9 mouse cellular contexts compared by ENCODE assay signal in the genomic region with DNA sequence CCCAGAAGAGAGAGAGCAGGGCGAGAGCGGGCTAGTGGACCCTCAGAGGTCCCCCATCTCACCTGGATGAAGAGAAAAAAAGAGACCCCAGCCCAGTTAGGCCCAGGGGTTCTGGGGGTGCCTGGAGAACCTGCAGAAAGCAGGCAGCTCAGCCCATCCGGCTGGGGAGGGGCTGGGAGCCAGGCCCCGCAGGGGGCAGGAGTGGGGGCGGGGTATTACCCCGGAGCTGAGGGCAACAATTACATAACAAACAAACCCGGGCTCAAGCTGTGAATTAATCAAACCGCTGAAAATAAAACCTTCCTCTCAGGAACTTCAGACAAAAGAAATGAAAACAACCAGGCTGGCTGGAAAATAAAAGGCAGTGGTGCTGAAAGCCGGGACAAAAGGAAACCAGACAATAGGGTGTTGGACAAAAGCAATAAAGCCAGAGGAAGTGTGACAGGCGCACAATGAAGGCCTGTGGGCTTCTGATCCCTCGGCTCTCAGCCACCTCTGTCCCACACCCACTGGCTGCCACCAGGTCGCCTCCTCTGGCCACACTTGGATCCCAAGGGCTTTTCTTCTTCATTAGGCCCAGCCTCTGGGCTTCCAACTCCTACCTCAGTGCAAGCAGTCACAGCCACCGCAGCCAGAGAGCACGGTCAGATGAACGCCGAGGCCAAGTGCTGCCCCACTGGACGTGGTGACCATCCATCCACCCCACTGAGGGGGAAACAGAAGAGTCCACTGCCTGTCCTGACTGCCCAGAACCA. TPM values are rescaled to one million over a fixed set of nuclear protein-coding genes. Genes with fewer than 3 reads are reported as not detected.
DNase-seq lines count a peak whose midpoint lies in the region; ATAC-seq and TF ChIP-seq lines count a peak whose summit lies in the region.
"Had no signal": no experiment of that assay in that cellular context is flagged by ENCODE, and none has a peak within 500 bp of the region (broad histone marks: within the 10 kb centered on the region; RNA-seq: fewer than 3 reads in every experiment).

No protein-coding gene starts in this region.

- WGBS in forebrain, postnatal 0 days, result 5% methylated on average over 17 of the region's 17 CpGs
- WGBS in intestine, postnatal 0 days, result 35% methylated on average over 17 of the region's 17 CpGs
- WGBS in midbrain, embryonic 11.5 days, result 3% methylated on average over 17 of the region's 17 CpGs

- no peaks in the 10 kb centered on the region for H3K27me3 ChIP-seq in forebrain, postnatal 0 days (ENCODE audit: insufficient read depth, low read length)
- no peaks in the 10 kb centered on the region for H3K27me3 ChIP-seq in intestine, postnatal 0 days (replicated peaks; ENCODE audit: control insufficient read depth, insufficient read depth, low read length)
- H3K27me3 ChIP-seq in midbrain, embryonic 11.5 days (ENCODE audit: control insufficient read depth, insufficient read depth, low read length), result no peaks in the 10 kb centered on the region

- peak; percentile 19 for DNase-seq in layer of hippocampus, adult 11-12 months (ENCODE audit: low spot score)
- no peak for DNase-seq in layer of hippocampus, adult 9-10 months (ENCODE audit: low spot score)
- peak; percentile 36 for DNase-seq in forebrain, postnatal 0 days
- DNase-seq in midbrain, embryonic 11.5 days (ENCODE audit: low spot score, missing footprints), result peak; percentile 96
- no peak for DNase-seq in frontal cortex, postnatal 36 days (ENCODE audit: low spot score in 2 of 2)
- no peak for DNase-seq in MN1 (ENCODE audit: low spot score)

- no peak overlapping the region; the same call in 1 of the 2 replicates for H3K4me2 ChIP-seq in forebrain, postnatal 0 days (ENCODE audit: low read depth)
- no peak overlapping the region for H3K4me2 ChIP-seq in intestine, postnatal 0 days (replicated peaks; ENCODE audit: low read depth)
- peak overlapping the region; percentile 35 for H3K4me2 ChIP-seq in midbrain, embryonic 11.5 days

- H3K9me3 ChIP-seq in forebrain, postnatal 0 days (ENCODE audit: low read length), result no peaks in the 10 kb centered on the region
- no peaks in the 10 kb centered on the region for H3K9me3 ChIP-seq in intestine, postnatal 0 days (ENCODE audit: control insufficient read depth)
- no peaks in the 10 kb centered on the region for H3K9me3 ChIP-seq in midbrain, embryonic 11.5 days (ENCODE audit: control insufficient read depth, low read length)

- peaks cover 9% of the 10 kb centered on the region; the same call in 1 of the 2 replicates for H3K4me1 ChIP-seq in forebrain, postnatal 0 days (ENCODE audit: insufficient read depth)
- H3K4me1 ChIP-seq in intestine, postnatal 0 days (replicated peaks; ENCODE audit: control insufficient read depth, insufficient read depth, low read length), result peaks cover 9% of the 10 kb centered on the region; the same call in 1 of the 2 replicates
- H3K4me1 ChIP-seq in midbrain, embryonic 11.5 days (ENCODE audit: control insufficient read depth, insufficient read depth, low read length), result peaks cover 35% of the 10 kb centered on the region

- peak; percentile 63 for ATAC-seq in forebrain, postnatal 0 days
- ATAC-seq in intestine, postnatal 0 days, result no peak
- peak; percentile 92 for ATAC-seq in midbrain, embryonic 11.5 days (ENCODE audit: low FRiP score)
- ATAC-seq in activated CD4-positive, CD25-positive, alpha-beta regulatory T cell, adult 4 months, result no peak

- peak overlapping the region; percentile 71 for H3K27ac ChIP-seq in forebrain, postnatal 0 days (ENCODE audit: low read depth, low read length)
- no peak overlapping the region for H3K27ac ChIP-seq in intestine, postnatal 0 days (ENCODE audit: low read depth, low read length)
- H3K27ac ChIP-seq in midbrain, embryonic 11.5 days (ENCODE audit: low read depth, low read length), result peak overlapping the region; percentile 92

- H3K36me3 ChIP-seq in forebrain, postnatal 0 days (ENCODE audit: insufficient read depth), result no peaks in the 10 kb centered on the region
- peaks cover 5% of the 10 kb centered on the region; the same call in 1 of the 2 replicates for H3K36me3 ChIP-seq in intestine, postnatal 0 days (ENCODE audit: control insufficient read depth, insufficient read depth)
- no peaks in the 10 kb centered on the region for H3K36me3 ChIP-seq in midbrain, embryonic 11.5 days (ENCODE audit: control insufficient read depth, insufficient read depth, low read length)

- TF ChIP-seq CTCF in forebrain, postnatal 0 days (IDR thresholded peaks at IDR 0.05; ENCODE audit: low read depth), result no peak
- 0 out of 2 replicates have a peak, but pooled peaks have one; percentile 2 for TF ChIP-seq CTCF in intestine, postnatal 0 days (IDR thresholded peaks at IDR 0.05; ENCODE audit: low read depth)

- no peak overlapping the region for H3K4me3 ChIP-seq in forebrain, postnatal 0 days (ENCODE audit: low read depth, low read length)
- no peak overlapping the region for H3K4me3 ChIP-seq in intestine, postnatal 0 days (ENCODE audit: low read depth, low read length)
- 0 out of 2 replicates have a peak overlapping the region, but pooled peaks have one; percentile 10 for H3K4me3 ChIP-seq in midbrain, embryonic 11.5 days (ENCODE audit: low read depth, low read length)

- H3K9ac ChIP-seq in forebrain, postnatal 0 days, result peak overlapping the region; percentile 39
- no peak overlapping the region for H3K9ac ChIP-seq in intestine, postnatal 0 days (ENCODE audit: low read depth, low read length)
- H3K9ac ChIP-seq in midbrain, embryonic 11.5 days (ENCODE audit: low read length), result peak overlapping the region; percentile 56

RNA-seq across cellular contexts. Expression of a gene that starts 26.5 kb away (rescaled TPM):
- 8.0 and 9.7 TPM in 2 replicates for total RNA-seq in forebrain, postnatal 0 days (2014; rRNA removed)
- polyA plus RNA-seq in forebrain, postnatal 0 days (2015; fragmentation: Nextera tagmentation; extraction: Ambion mirVana), result 2.0 and 3.0 TPM in 2 replicates
- 12.3 and 12.6 TPM in 2 replicates for polyA plus RNA-seq in intestine, postnatal 0 days (2015; fragmentation: Nextera tagmentation; extraction: Ambion mirVana)
- 22.3 and 23.9 TPM in 2 replicates for polyA plus RNA-seq in midbrain, embryonic 11.5 days (2014; fragmentation: Nextera tagmentation; extraction: Ambion mirVana)
- polyA plus RNA-seq in activated CD4-positive, CD25-positive, alpha-beta regulatory T cell, adult 4 months (2017; shearing (Covaris generic)), result not detected

RNA-seq across cellular contexts. Expression of a gene that starts 34.3 kb away (rescaled TPM):
- 15.5 and 25.3 TPM in 2 replicates for total RNA-seq in forebrain, postnatal 0 days (2014; rRNA removed)
- polyA plus RNA-seq in forebrain, postnatal 0 days (2015; fragmentation: Nextera tagmentation; extraction: Ambion mirVana), result 10.3 and 17.6 TPM in 2 replicates
- 6.0 and 6.2 TPM in 2 replicates for polyA plus RNA-seq in intestine, postnatal 0 days (2015; fragmentation: Nextera tagmentation; extraction: Ambion mirVana)
- 2.1 and 2.5 TPM in 2 replicates for polyA plus RNA-seq in midbrain, embryonic 11.5 days (2014; fragmentation: Nextera tagmentation; extraction: Ambion mirVana)
- under 1 TPM in 1 of 2 experiments, not detected in 1; 0.20 TPM for polyA plus RNA-seq in activated CD4-positive, CD25-positive, alpha-beta regulatory T cell, adult 4 months (2017; shearing (Covaris generic))
- total RNA-seq: hematopoietic stem cell, adult 5-6 weeks had no signal

RNA-seq across cellular contexts. Expression of a gene that starts 47.4 kb away (rescaled TPM):
- total RNA-seq in forebrain, postnatal 0 days (2014; rRNA removed), result 0.14 and 0.15 TPM in 2 replicates
- 0.12 and 0.88 TPM in 2 replicates for polyA plus RNA-seq in forebrain, postnatal 0 days (2015; fragmentation: Nextera tagmentation; extraction: Ambion mirVana)
- polyA plus RNA-seq in intestine, postnatal 0 days (2015; fragmentation: Nextera tagmentation; extraction: Ambion mirVana), result 4.3 and 5.7 TPM in 2 replicates
- polyA plus RNA-seq in midbrain, embryonic 11.5 days (2014; fragmentation: Nextera tagmentation; extraction: Ambion mirVana), result not detected in 2 replicates
- polyA plus RNA-seq in activated CD4-positive, CD25-positive, alpha-beta regulatory T cell, adult 4 months (2017; shearing (Covaris generic)), result not detected
- total RNA-seq: hematopoietic stem cell, adult 5-6 weeks had no signal

Comparison
In these comparisons a context has a peak if more than half of its experiments do, and no peak if none do; other contexts are left out.
1. DNase-seq: peak in layer of hippocampus, adult 11-12 months (single experiment), forebrain, postnatal 0 days (single experiment) and midbrain, embryonic 11.5 days (single experiment); none in layer of hippocampus, adult 9-10 months (single experiment), frontal cortex, postnatal 36 days (0 of 2) and MN1 (single experiment).
2. ATAC-seq: peak in forebrain, postnatal 0 days (single experiment) and midbrain, embryonic 11.5 days (single experiment); none in intestine, postnatal 0 days (single experiment) and activated CD4-positive, CD25-positive, alpha-beta regulatory T cell, adult 4 months (single experiment).